In genomic region chr7:141214310-141214709, GRCm38 (mm10) we compare ENCODE assay signal across 13 mouse cellular contexts. TPM values are rescaled to one million over a fixed set of nuclear protein-coding genes. Genes with fewer than 3 reads are reported as not detected.
A peak's percentile ranks its signal among the peaks of the same experiment; 100 is the strongest.
DNase-seq lines count a peak whose midpoint lies in the region; ATAC-seq and TF ChIP-seq lines count a peak whose summit lies in the region.
"Had no signal": no experiment of that assay in that cellular context is flagged by ENCODE, and none has a peak within 500 bp of the region (broad histone marks: within the 10 kb centered on the region; RNA-seq: fewer than 3 reads in every experiment).

No protein-coding gene starts in this region.

- intact Hi-C loops in heart, postnatal 14 days (cut with DNase I): no loop called here

- H3K4me2 ChIP-seq in forebrain, embryonic 12.5 days: peak overlapping the region; percentile 96
- H3K4me2 ChIP-seq in forebrain, embryonic 15.5 days (replicated peaks): no peak overlapping the region
- H3K4me2 ChIP-seq in lung, embryonic 14.5 days: peak overlapping the region; percentile 96; the same call in 1 of the 2 replicates
- peak overlapping the region; percentile 88; the same call in 1 of the 2 replicates for H3K4me2 ChIP-seq in embryonic facial prominence, embryonic 13.5 days
- H3K4me2 ChIP-seq in liver, embryonic 16.5 days (ENCODE audit: low read depth, low read length): no peak overlapping the region

- H3K27ac ChIP-seq in forebrain, embryonic 12.5 days: peak overlapping the region; percentile 95; the same call in 1 of the 2 replicates
- H3K27ac ChIP-seq in forebrain, embryonic 15.5 days (replicated peaks): no peak overlapping the region; the same call in 1 of the 2 replicates
- peak overlapping the region; percentile 92 for H3K27ac ChIP-seq in lung, embryonic 14.5 days (ENCODE audit: low read depth)
- H3K27ac ChIP-seq in embryonic facial prominence, embryonic 13.5 days: peak overlapping the region; percentile 90; the same call in 1 of the 2 replicates
- peak overlapping the region; percentile 94; the same call in 1 of the 2 replicates for H3K27ac ChIP-seq in liver, embryonic 16.5 days (ENCODE audit: low read length)

- peak overlapping the region; percentile 75; the same call in 1 of the 2 replicates for H3K9ac ChIP-seq in forebrain, embryonic 12.5 days
- H3K9ac ChIP-seq in forebrain, embryonic 15.5 days (replicated peaks): no peak overlapping the region
- H3K9ac ChIP-seq in lung, embryonic 14.5 days: no peak overlapping the region; the same call in 1 of the 2 replicates
- no peak overlapping the region for H3K9ac ChIP-seq in embryonic facial prominence, embryonic 13.5 days
- no peak overlapping the region for H3K9ac ChIP-seq in liver, embryonic 16.5 days (ENCODE audit: low read depth, low read length)

- DNase-seq in lung, embryonic 14.5 days: no peak
- DNase-seq in lung, postnatal 36 days: no peak
- DNase-seq in urinary bladder, postnatal 10 days (ENCODE audit: low spot score): no peak
- no peak for DNase-seq in heart, postnatal 14 days
- DNase-seq: cerebellum, postnatal 14 days; gastrocnemius, postnatal 14 days; kidney, postnatal 14 days had no signal

- peaks cover 22% of the 10 kb centered on the region for H3K36me3 ChIP-seq in forebrain, embryonic 12.5 days (replicated peaks)
- H3K36me3 ChIP-seq in forebrain, embryonic 15.5 days: no peaks in the 10 kb centered on the region; the same call in 1 of the 2 replicates
- peaks cover 13% of the 10 kb centered on the region; the same call in 1 of the 2 replicates for H3K36me3 ChIP-seq in lung, embryonic 14.5 days (ENCODE audit: insufficient read depth)
- peaks cover 13% of the 10 kb centered on the region for H3K36me3 ChIP-seq in embryonic facial prominence, embryonic 13.5 days
- H3K36me3 ChIP-seq in liver, embryonic 16.5 days (ENCODE audit: control insufficient read depth, insufficient read depth): peaks cover 2% of the 10 kb centered on the region; the same call in 1 of the 2 replicates

- ATAC-seq in forebrain, embryonic 12.5 days (ENCODE audit: low FRiP score): no peak
- ATAC-seq in forebrain, embryonic 15.5 days (replicated peaks): no peak
- no peak for ATAC-seq in lung, embryonic 14.5 days (ENCODE audit: insufficient read depth)
- ATAC-seq in embryonic facial prominence, embryonic 13.5 days (ENCODE audit: insufficient number of reproducible peaks, insufficient read depth, low FRiP score, low TSS enrichment, low read depth): no peak
- ATAC-seq in liver, embryonic 16.5 days (ENCODE audit: low read depth): no peak

- H3K9me3 ChIP-seq in forebrain, embryonic 12.5 days: no peaks in the 10 kb centered on the region
- H3K9me3 ChIP-seq in forebrain, embryonic 15.5 days: no peaks in the 10 kb centered on the region
- H3K9me3 ChIP-seq in lung, embryonic 14.5 days (ENCODE audit: low read depth, low read length): no peaks in the 10 kb centered on the region
- H3K9me3 ChIP-seq in embryonic facial prominence, embryonic 13.5 days: no peaks in the 10 kb centered on the region
- H3K9me3 ChIP-seq in liver, embryonic 16.5 days (replicated peaks; ENCODE audit: control insufficient read depth, low read length): no peaks in the 10 kb centered on the region
- H3K9me3 ChIP-seq: megakaryocyte, embryonic 14.5 days had no signal

- no peak for TF ChIP-seq CTCF in lung, embryonic 14.5 days (IDR thresholded peaks at IDR 0.05; ENCODE audit: low read depth)

- 75% methylated on average over 3 of the region's 3 CpGs for WGBS in forebrain, embryonic 12.5 days
- 66% methylated on average over 3 of the region's 3 CpGs for WGBS in forebrain, embryonic 15.5 days
- 38% methylated on average over 3 of the region's 3 CpGs for WGBS in lung, embryonic 14.5 days
- 67% methylated on average over 3 of the region's 3 CpGs for WGBS in embryonic facial prominence, embryonic 13.5 days
- WGBS in liver, embryonic 16.5 days (ENCODE audit: insufficient replicate concordance): 64% methylated on average over 3 of the region's 3 CpGs

- no peak overlapping the region for H3K4me3 ChIP-seq in forebrain, embryonic 12.5 days (replicated peaks)
- no peak overlapping the region for H3K4me3 ChIP-seq in forebrain, embryonic 15.5 days
- H3K4me3 ChIP-seq in lung, embryonic 14.5 days (ENCODE audit: low read depth, low read length): 0 out of 2 replicates have a peak overlapping the region, but pooled peaks have one; percentile 64
- no peak overlapping the region for H3K4me3 ChIP-seq in embryonic facial prominence, embryonic 13.5 days
- no peak overlapping the region for H3K4me3 ChIP-seq in liver, embryonic 16.5 days (ENCODE audit: low read depth, low read length)

- H3K4me1 ChIP-seq in forebrain, embryonic 12.5 days: peaks cover 27% of the 10 kb centered on the region
- H3K4me1 ChIP-seq in forebrain, embryonic 15.5 days: peaks cover 19% of the 10 kb centered on the region
- peaks cover 6% of the 10 kb centered on the region; the same call in 1 of the 2 replicates for H3K4me1 ChIP-seq in lung, embryonic 14.5 days (ENCODE audit: insufficient read depth)
- H3K4me1 ChIP-seq in embryonic facial prominence, embryonic 13.5 days: peaks cover 25% of the 10 kb centered on the region
- peaks cover 74% of the 10 kb centered on the region for H3K4me1 ChIP-seq in liver, embryonic 16.5 days (ENCODE audit: control insufficient read depth, low read depth, low read length)

- no peaks in the 10 kb centered on the region for H3K27me3 ChIP-seq in forebrain, embryonic 12.5 days
- H3K27me3 ChIP-seq in forebrain, embryonic 15.5 days: no peaks in the 10 kb centered on the region
- H3K27me3 ChIP-seq in lung, embryonic 14.5 days (ENCODE audit: insufficient read depth, low read length): no peaks in the 10 kb centered on the region
- no peaks in the 10 kb centered on the region for H3K27me3 ChIP-seq in embryonic facial prominence, embryonic 13.5 days
- no peaks in the 10 kb centered on the region for H3K27me3 ChIP-seq in liver, embryonic 16.5 days (ENCODE audit: control insufficient read depth, insufficient read depth, low read depth, low read length)

RNA-seq across cellular contexts. Expression of gene Lmntd2, which starts 0.4 kb away (rescaled TPM):
- 3.3 and 3.7 TPM in 2 replicates for polyA plus RNA-seq in forebrain, embryonic 12.5 days (2016; fragmentation: Nextera tagmentation; extraction: Ambion mirVana)
- 0.75 and 1.4 TPM in 2 replicates for polyA plus RNA-seq in forebrain, embryonic 15.5 days (2015; fragmentation: Nextera tagmentation; extraction: Ambion mirVana)
- 0.74 and 1.4 TPM in 2 replicates for polyA plus RNA-seq in lung, embryonic 14.5 days (2014; fragmentation: Nextera tagmentation; extraction: Ambion mirVana)
- 2.8 and 3.4 TPM in 2 replicates for polyA plus RNA-seq in embryonic facial prominence, embryonic 13.5 days (2015; fragmentation: Nextera tagmentation; extraction: Ambion mirVana)
- 0.80 and 0.84 TPM in 2 replicates for polyA plus RNA-seq in liver, embryonic 16.5 days (2015; fragmentation: Nextera tagmentation; extraction: Ambion mirVana)
- not detected for total RNA-seq in heart, postnatal 14 days (2021)
- total RNA-seq: gastrocnemius, postnatal 14 days; left cerebral cortex, postnatal 36 days had no signal

RNA-seq across cellular contexts. Expression of gene Rassf7, which starts 1.4 kb away (rescaled TPM):
- polyA plus RNA-seq in forebrain, embryonic 12.5 days (2016; fragmentation: Nextera tagmentation; extraction: Ambion mirVana): 35.4 and 38.5 TPM in 2 replicates
- 24.6 and 26.9 TPM in 2 replicates for polyA plus RNA-seq in forebrain, embryonic 15.5 days (2015; fragmentation: Nextera tagmentation; extraction: Ambion mirVana)
- 38.9 and 41.1 TPM in 2 replicates for polyA plus RNA-seq in lung, embryonic 14.5 days (2014; fragmentation: Nextera tagmentation; extraction: Ambion mirVana)
- polyA plus RNA-seq in embryonic facial prominence, embryonic 13.5 days (2015; fragmentation: Nextera tagmentation; extraction: Ambion mirVana): 32.9 and 40.0 TPM in 2 replicates
- 23.9 and 26.4 TPM in 2 replicates for polyA plus RNA-seq in liver, embryonic 16.5 days (2015; fragmentation: Nextera tagmentation; extraction: Ambion mirVana)
- 1 to 10 TPM; 1.2 to 1.5 TPM for total RNA-seq in heart, postnatal 14 days (2021)

RNA-seq across cellular contexts. Expression of gene Phrf1, which starts 14.3 kb away (rescaled TPM):
- polyA plus RNA-seq in forebrain, embryonic 12.5 days (2016; fragmentation: Nextera tagmentation; extraction: Ambion mirVana): 106 and 107 TPM in 2 replicates
- 80.2 and 81.8 TPM in 2 replicates for polyA plus RNA-seq in forebrain, embryonic 15.5 days (2015; fragmentation: Nextera tagmentation; extraction: Ambion mirVana)
- polyA plus RNA-seq in lung, embryonic 14.5 days (2014; fragmentation: Nextera tagmentation; extraction: Ambion mirVana): 80.7 and 85.4 TPM in 2 replicates
- 78.5 and 82.0 TPM in 2 replicates for polyA plus RNA-seq in embryonic facial prominence, embryonic 13.5 days (2015; fragmentation: Nextera tagmentation; extraction: Ambion mirVana)
- polyA plus RNA-seq in liver, embryonic 16.5 days (2015; fragmentation: Nextera tagmentation; extraction: Ambion mirVana): 23.8 and 28.5 TPM in 2 replicates
- 10 to 100 TPM; 43.4 to 44.3 TPM for total RNA-seq in heart, postnatal 14 days (2021)

RNA-seq across cellular contexts. Expression of gene Lrrc56, which starts 20.4 kb away (rescaled TPM):
- 14.2 and 16.0 TPM in 2 replicates for polyA plus RNA-seq in forebrain, embryonic 12.5 days (2016; fragmentation: Nextera tagmentation; extraction: Ambion mirVana)
- 10.3 and 12.7 TPM in 2 replicates for polyA plus RNA-seq in forebrain, embryonic 15.5 days (2015; fragmentation: Nextera tagmentation; extraction: Ambion mirVana)
- 3.8 and 4.3 TPM in 2 replicates for polyA plus RNA-seq in lung, embryonic 14.5 days (2014; fragmentation: Nextera tagmentation; extraction: Ambion mirVana)
- polyA plus RNA-seq in embryonic facial prominence, embryonic 13.5 days (2015; fragmentation: Nextera tagmentation; extraction: Ambion mirVana): 11.6 and 13.3 TPM in 2 replicates
- polyA plus RNA-seq in liver, embryonic 16.5 days (2015; fragmentation: Nextera tagmentation; extraction: Ambion mirVana): 8.3 and 9.5 TPM in 2 replicates
- 1 to 10 TPM; 2.6 to 3.6 TPM for total RNA-seq in heart, postnatal 14 days (2021)

RNA-seq across cellular contexts. Expression of gene Hras, which starts 20.5 kb away (rescaled TPM):
- 79.1 and 89.4 TPM in 2 replicates for polyA plus RNA-seq in forebrain, embryonic 12.5 days (2016; fragmentation: Nextera tagmentation; extraction: Ambion mirVana)
- 126 and 127 TPM in 2 replicates for polyA plus RNA-seq in forebrain, embryonic 15.5 days (2015; fragmentation: Nextera tagmentation; extraction: Ambion mirVana)
- 85.8 and 97.4 TPM in 2 replicates for polyA plus RNA-seq in lung, embryonic 14.5 days (2014; fragmentation: Nextera tagmentation; extraction: Ambion mirVana)
- 99.8 and 110 TPM in 2 replicates for polyA plus RNA-seq in embryonic facial prominence, embryonic 13.5 days (2015; fragmentation: Nextera tagmentation; extraction: Ambion mirVana)
- polyA plus RNA-seq in liver, embryonic 16.5 days (2015; fragmentation: Nextera tagmentation; extraction: Ambion mirVana): 35.3 and 40.1 TPM in 2 replicates
- total RNA-seq in heart, postnatal 14 days (2021): 100 to 1,000 TPM; 101 to 104 TPM

Comparison
In these comparisons a context has a peak if more than half of its experiments do, and no peak if none do; other contexts are left out.
1. H3K4me2 ChIP-seq: peak in forebrain, embryonic 12.5 days (single experiment), lung, embryonic 14.5 days (single experiment) and embryonic facial prominence, embryonic 13.5 days (single experiment); none in forebrain, embryonic 15.5 days (single experiment) and liver, embryonic 16.5 days (single experiment).